Mouse (Mus musculus) midbrain, embryonic 13.5 days (tissue): Measurements from ENCODE around the gene Nmu. TPM values are rescaled to one million over a fixed set of nuclear protein-coding genes. Genes with fewer than 3 reads are reported as not detected.
A peak's percentile ranks its signal among the peaks of the same experiment; 100 is the strongest.

Source experiments
- ATAC-seq: fragments of 200-750 bp; cut with Nextera tagmentation; 2 replicates; pipeline ENCODE4 v1.8.0; 2017; ENCODE audit warnings: mild to moderate bottlenecking, moderate TSS enrichment, moderate library complexity
- H3K27ac ChIP-seq: fragments of 300-500 bp; sonication (generic); 2 replicates; pipeline ENCODE4 v1.5.1; 2015; ENCODE audit warnings: inconsistent platforms, mild to moderate bottlenecking, moderate library complexity
- H3K27me3 ChIP-seq: fragments of 300-500 bp; sonication (generic); 2 replicates; pipeline ENCODE4 v1.6.1; 2015; ENCODE audit warnings: mild to moderate bottlenecking, inconsistent platforms
- H3K36me3 ChIP-seq: fragments of 300-500 bp; sonication (generic); 2 replicates; pipeline ENCODE4 v1.6.1; 2015; ENCODE audit warnings: mild to moderate bottlenecking, inconsistent platforms
- H3K4me1 ChIP-seq: fragments of 300-500 bp; sonication (generic); replicated peaks from 2 replicates; pipeline ENCODE4 v1.6.1; 2015; ENCODE audit warnings: inconsistent platforms
- H3K4me2 ChIP-seq: fragments of 300-500 bp; sonication (generic); replicated peaks from 2 replicates; pipeline ENCODE4 v1.6.1; 2015; ENCODE audit warnings: moderate library complexity, mild to moderate bottlenecking, inconsistent platforms
- H3K4me3 ChIP-seq: fragments of 300-500 bp; sonication (generic); replicated peaks from 2 replicates; pipeline ENCODE4 v1.5.1; 2015; ENCODE audit warnings: mild to moderate bottlenecking, inconsistent platforms
- H3K9ac ChIP-seq: fragments of 300-500 bp; sonication (generic); replicated peaks from 2 replicates; pipeline ENCODE4 v1.6.1; 2015; ENCODE audit warnings: mild to moderate bottlenecking, inconsistent platforms
- H3K9me3 ChIP-seq: fragments of 300-500 bp; sonication (generic); 2 replicates; pipeline ENCODE4 v1.6.1; 2016; ENCODE audit warnings: mild to moderate bottlenecking, inconsistent platforms
- WGBS: fragments of 180-500 bp; shearing (Covaris S2); methylation state at CpG from one replicate; pipeline ENCODE4 v1.1.7; 2015; 5-methylcytosine and 5-hydroxymethylcytosine counted together
- polyA plus RNA-seq: library from polyadenylated mRNA; unstranded; fragments of >200 nt; fragmentation: Nextera tagmentation; extraction: Ambion mirVana; gene quantifications from 2 replicates; pipeline ENCODE4 v1.2.1, GENCODE M21; 2015

The Nmu gene
- polyA plus RNA-seq, 1 experiment from 2014 or later: not detected

- WGBS: 38% methylated on average over 7 of the region's 7 CpGs
- no peaks in the 10 kb centered on the region for H3K36me3 ChIP-seq
- no peak overlapping the region for H3K4me2 ChIP-seq
- H3K9ac ChIP-seq: no peak overlapping the region
- no peak for ATAC-seq
- no peaks in the 10 kb centered on the region for H3K9me3 ChIP-seq
- 0 out of 2 replicates have a peak overlapping the region, but pooled peaks have one; percentile 5 for H3K27ac ChIP-seq
- no peaks in the 10 kb centered on the region for H3K4me1 ChIP-seq
- no peak overlapping the region for H3K4me3 ChIP-seq
- no peaks in the 10 kb centered on the region for H3K27me3 ChIP-seq
These were observed 11.5 kb downstream of the Nmu start for GRCm38 (mm10) chr5:76351953-76352611.

- H3K9ac ChIP-seq: no peak overlapping the region
- H3K27me3 ChIP-seq: no peaks in the 10 kb centered on the region
- no peak for ATAC-seq
- 91% methylated on average over 5 of the region's 5 CpGs for WGBS
- no peak overlapping the region for H3K4me3 ChIP-seq
- H3K4me1 ChIP-seq: no peaks in the 10 kb centered on the region
- no peak overlapping the region for H3K4me2 ChIP-seq
- no peaks in the 10 kb centered on the region for H3K36me3 ChIP-seq
- no peaks in the 10 kb centered on the region for H3K9me3 ChIP-seq
- no peak overlapping the region for H3K27ac ChIP-seq
These were observed 12.1 kb downstream of the Nmu start for GRCm38 (mm10) chr5:76351537-76351936.

- 58% methylated on average over 2 of the region's 2 CpGs for WGBS
- H3K4me2 ChIP-seq: no peak overlapping the region
- no peaks in the 10 kb centered on the region for H3K4me1 ChIP-seq
- H3K9me3 ChIP-seq: no peaks in the 10 kb centered on the region
- H3K36me3 ChIP-seq: no peaks in the 10 kb centered on the region
- no peaks in the 10 kb centered on the region for H3K27me3 ChIP-seq
- no peak for ATAC-seq
- no peak overlapping the region for H3K27ac ChIP-seq
- no peak overlapping the region for H3K9ac ChIP-seq
- no peak overlapping the region for H3K4me3 ChIP-seq
These were observed 17.5 kb downstream of the Nmu start for GRCm38 (mm10) chr5:76346137-76346536.

- 86% methylated on average over 2 of the region's 2 CpGs for WGBS
- H3K4me1 ChIP-seq: no peaks in the 10 kb centered on the region
- ATAC-seq: no peak
These were observed 22.7 kb downstream of the Nmu start for GRCm38 (mm10) chr5:76340931-76341330.

GRCm38 (mm10) chr5:76337100-76337499 lies 26.5 kb downstream of the Nmu start:
- no peaks in the 10 kb centered on the region for H3K36me3 ChIP-seq
- no peaks in the 10 kb centered on the region for H3K27me3 ChIP-seq
- ATAC-seq: no peak
- H3K4me2 ChIP-seq: no peak overlapping the region
- no peaks in the 10 kb centered on the region for H3K4me1 ChIP-seq
- no peak overlapping the region for H3K27ac ChIP-seq
- no peak overlapping the region for H3K9ac ChIP-seq
- no peak overlapping the region for H3K4me3 ChIP-seq
- 87% methylated on average over 8 of the region's 8 CpGs for WGBS
- no peaks in the 10 kb centered on the region for H3K9me3 ChIP-seq

More at GRCm38 (mm10) chr5:76340931-76341330, 22.7 kb downstream of the Nmu start:
- no peaks in the 10 kb centered on the region for H3K36me3 ChIP-seq
- H3K4me3 ChIP-seq: no peak overlapping the region
- no peak overlapping the region for H3K4me2 ChIP-seq
- H3K27ac ChIP-seq: no peak overlapping the region
- H3K9ac ChIP-seq: no peak overlapping the region
- no peaks in the 10 kb centered on the region for H3K9me3 ChIP-seq
- H3K27me3 ChIP-seq: no peaks in the 10 kb centered on the region

GRCm38 (mm10) chr5:76333833-76334232 lies 29.8 kb downstream of the Nmu start:
- no peaks in the 10 kb centered on the region for H3K36me3 ChIP-seq
- 42% methylated on average over 4 of the region's 4 CpGs for WGBS
- no peak overlapping the region for H3K4me3 ChIP-seq
- no peak for ATAC-seq
- no peak overlapping the region for H3K27ac ChIP-seq
- H3K4me2 ChIP-seq: no peak overlapping the region
- no peaks in the 10 kb centered on the region for H3K9me3 ChIP-seq
- no peaks in the 10 kb centered on the region for H3K4me1 ChIP-seq
- H3K27me3 ChIP-seq: no peaks in the 10 kb centered on the region
- no peak overlapping the region for H3K9ac ChIP-seq

- Histone ChIP-seq H3K9me3 (no peaks in the 10 kb centered on the region), H3K27me3 (no peaks in the 10 kb centered on the region), H3K4me2 (no peak within 1 kb of the TSS), H3K36me3 (no peaks in the 10 kb centered on the region), H3K4me3 (no peak within 1 kb of the TSS), H3K9ac (no peak within 1 kb of the TSS), H3K27ac (no peak within 1 kb of the TSS), H3K4me1 (no peaks in the 10 kb centered on the region)
- ATAC-seq: no peak
- WGBS: 90% methylated on average over 7 of the region's 7 CpGs
These were observed 32.6 kb downstream of the Nmu start, which contains the start of gene Pdcl2 for GRCm38 (mm10) chr5:76330953-76331352. Pdcl2 (minus strand) TSS chr5:76331156.

GRCm38 (mm10) chr5:76327296-76327695 lies 36.3 kb downstream of the Nmu start:
- H3K4me2 ChIP-seq: no peak overlapping the region
- no peaks in the 10 kb centered on the region for H3K4me1 ChIP-seq
- H3K4me3 ChIP-seq: no peak overlapping the region
- no peak overlapping the region for H3K9ac ChIP-seq
- 65% methylated on average over 2 of the region's 2 CpGs for WGBS
- no peaks in the 10 kb centered on the region for H3K9me3 ChIP-seq
- ATAC-seq: no peak
- no peaks in the 10 kb centered on the region for H3K36me3 ChIP-seq
- no peaks in the 10 kb centered on the region for H3K27me3 ChIP-seq
- no peak overlapping the region for H3K27ac ChIP-seq

- Histone ChIP-seq H3K4me3 (no peak overlapping the region), H3K27ac (no peak overlapping the region), H3K4me1 (0 out of 2 replicates have a peak, but pooled peaks cover 8% of the 10 kb centered on the region), H3K36me3 (no peaks in the 10 kb centered on the region), H3K27me3 (no peaks in the 10 kb centered on the region), H3K4me2 (no peak overlapping the region), H3K9me3 (no peaks in the 10 kb centered on the region), H3K9ac (no peak overlapping the region)
- ATAC-seq: no peak
- WGBS: 94% methylated on average over 4 of the region's 4 CpGs
These were observed 38.5 kb downstream of the Nmu start for GRCm38 (mm10) chr5:76325113-76325512.

- Histone ChIP-seq H3K9me3 (no peaks in the 10 kb centered on the region), H3K9ac (no peak overlapping the region), H3K27ac (no peak overlapping the region), H3K4me2 (no peak overlapping the region), H3K4me3 (no peak overlapping the region), H3K27me3 (no peaks in the 10 kb centered on the region), H3K36me3 (no peaks in the 10 kb centered on the region), H3K4me1 (0 out of 2 replicates have a peak, but pooled peaks cover 8% of the 10 kb centered on the region)
- ATAC-seq: no peak
- 16% methylated on average over 11 of the region's 11 CpGs for WGBS
These were observed 42.1 kb downstream of the Nmu start for GRCm38 (mm10) chr5:76321249-76322196.

- H3K4me2 ChIP-seq: no peak overlapping the region
- 73% methylated on average over 2 of the region's 2 CpGs for WGBS
- no peaks in the 10 kb centered on the region for H3K9me3 ChIP-seq
- H3K9ac ChIP-seq: no peak overlapping the region
- peaks cover 9% of the 10 kb centered on the region for H3K4me1 ChIP-seq
- H3K27me3 ChIP-seq: peaks cover 3% of the 10 kb centered on the region; the same call in 1 of the 2 replicates
- no peak overlapping the region for H3K4me3 ChIP-seq
- H3K27ac ChIP-seq: no peak overlapping the region
- no peak for ATAC-seq
- no peaks in the 10 kb centered on the region for H3K36me3 ChIP-seq
These were observed 55.4 kb downstream of the Nmu start for GRCm38 (mm10) chr5:76308206-76308605.

GRCm38 (mm10) chr5:76306261-76306660 lies 57.3 kb downstream of the Nmu start:
- no peaks in the 10 kb centered on the region for H3K36me3 ChIP-seq
- 74% methylated on average over 3 of the region's 3 CpGs for WGBS
- H3K4me2 ChIP-seq: no peak overlapping the region
- H3K4me3 ChIP-seq: no peak overlapping the region
- no peak for ATAC-seq
- H3K27ac ChIP-seq: no peak overlapping the region
- no peaks in the 10 kb centered on the region for H3K9me3 ChIP-seq
- H3K4me1 ChIP-seq: peaks cover 27% of the 10 kb centered on the region
- H3K27me3 ChIP-seq: peaks cover 3% of the 10 kb centered on the region; the same call in 1 of the 2 replicates
- no peak overlapping the region for H3K9ac ChIP-seq
